Mouse (Mus musculus) ES-Bruce4 (cell line): ENCODE data around the gene Moap1. TPM values are rescaled to one million over a fixed set of nuclear protein-coding genes. Genes with fewer than 3 reads are reported as not detected.
A peak's percentile ranks its signal among the peaks of the same experiment; 100 is the strongest.

Experiments used
- H3K27ac ChIP-seq: 2 replicates; pipeline ENCODE4 v1.5.1; 2012; ENCODE audit warnings: low read length, inconsistent platforms; ENCODE audit not compliant: insufficient read depth
- H3K27me3 ChIP-seq: 2 replicates; pipeline ENCODE4 v1.6.1; 2012; ENCODE audit warnings: mild to moderate bottlenecking, low read length, inconsistent platforms; ENCODE audit not compliant: control insufficient read depth, poor library complexity, insufficient read depth, severe bottlenecking
- H3K36me3 ChIP-seq: 2 replicates; pipeline ENCODE4 v1.6.1; 2012; ENCODE audit warnings: inconsistent platforms, mild to moderate bottlenecking, low read length, moderate library complexity; ENCODE audit not compliant: control insufficient read depth, poor library complexity, insufficient read depth, severe bottlenecking
- H3K4me1 ChIP-seq: one replicate; pipeline ENCODE4 v1.8.1; 2011; ENCODE audit warnings: low read length; ENCODE audit not compliant: control insufficient read depth, insufficient read depth
- H3K4me3 ChIP-seq: 2 replicates; pipeline ENCODE4 v1.5.1; 2011; ENCODE audit warnings: low read depth, mild to moderate bottlenecking, low read length
- H3K9ac ChIP-seq: 2 replicates; pipeline ENCODE4 v1.6.1; 2012; ENCODE audit warnings: low read depth, mild to moderate bottlenecking, inconsistent platforms; ENCODE audit not compliant: poor library complexity, severe bottlenecking
- H3K9me3 ChIP-seq: replicated peaks from 2 replicates; pipeline ENCODE4 v1.6.1; 2012; ENCODE audit warnings: mild to moderate bottlenecking, low read length, inconsistent platforms; ENCODE audit not compliant: control insufficient read depth, poor library complexity, insufficient read depth, severe bottlenecking
- CTCF ChIP-seq: IDR thresholded peaks from one replicate; pipeline ENCODE4 v1.8.1; 2011; ENCODE audit warnings: low read depth, low read length
- EP300 ChIP-seq: IDR thresholded peaks from 2 replicates; pipeline ENCODE4 v1.6.1; 2011; ENCODE audit warnings: low read depth, low read length; ENCODE audit not compliant: insufficient read depth
- POLR2A ChIP-seq: IDR thresholded peaks from one replicate; pipeline ENCODE4 v1.8.1; 2011; ENCODE audit warnings: low read length; ENCODE audit not compliant: insufficient read depth
- polyA plus RNA-seq: library from polyadenylated mRNA; stranded (reverse); fragments of >200 nt; gene quantifications from 2 replicates; pipeline ENCODE4 v1.2.4, GENCODE M21; 2011; ENCODE audit warnings: low read depth; ENCODE audit not compliant: missing spikeins, insufficient read depth, insufficient read length

Moap1 gene
- polyA plus RNA-seq, 1 experiment, result 6.7 TPM

DNA sequence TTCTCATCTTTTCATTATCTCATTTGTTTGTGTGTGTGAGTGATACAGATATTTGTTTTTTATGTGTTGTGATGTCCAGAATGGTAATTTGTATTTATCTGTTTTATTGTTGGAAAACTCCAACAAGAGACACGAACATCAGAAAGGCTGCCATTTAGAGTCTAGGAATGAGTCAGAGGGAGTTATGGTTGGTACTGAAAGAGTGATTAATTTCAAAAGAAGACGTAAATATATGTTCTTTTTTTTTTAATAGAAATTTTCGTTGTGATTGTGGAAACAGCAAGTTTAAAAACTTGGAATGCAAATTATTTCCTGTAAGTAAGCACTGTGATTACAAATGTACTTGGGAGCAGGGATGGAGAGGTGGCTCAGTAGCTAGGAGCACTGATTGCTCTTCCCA is 18.2 kb upstream of the Moap1 start:
- H3K9ac ChIP-seq, result no peak overlapping the region
- H3K4me1 ChIP-seq, result no peaks in the 10 kb centered on the region
- TF ChIP-seq EP300 (no peak), CTCF (no peak), POLR2A (no peak)
- no peak overlapping the region for H3K4me3 ChIP-seq
- H3K27me3 ChIP-seq, result no peaks in the 10 kb centered on the region
- H3K9me3 ChIP-seq, result no peaks in the 10 kb centered on the region
- H3K27ac ChIP-seq, result no peak overlapping the region
- H3K36me3 ChIP-seq, result peaks cover 39% of the 10 kb centered on the region

DNA sequence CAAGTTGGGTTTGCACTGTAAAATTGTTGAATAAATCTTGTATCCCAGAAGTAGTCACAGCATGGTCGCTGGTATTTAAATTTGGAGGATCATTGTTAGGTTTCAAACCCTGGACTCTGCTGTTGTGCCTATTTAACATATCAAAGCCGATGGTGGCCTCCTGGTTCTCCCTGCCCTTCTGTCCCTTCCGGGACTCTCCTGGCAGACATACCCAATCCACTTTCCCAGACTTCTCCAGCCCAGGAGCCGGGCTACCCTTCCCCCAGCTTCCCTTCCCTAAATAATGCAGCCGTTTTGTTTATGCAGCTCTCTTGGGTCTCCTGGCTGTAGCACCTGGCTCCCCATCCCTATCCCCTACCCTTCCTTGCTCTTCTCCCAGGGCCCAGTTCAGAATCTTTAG is 15.5 kb upstream of the Moap1 start:
- Histone ChIP-seq H3K27ac (peak overlapping the region; percentile 99), H3K4me1 (no peaks in the 10 kb centered on the region)
- TF ChIP-seq EP300 (peak; percentile 94), CTCF (no peak)

DNA sequence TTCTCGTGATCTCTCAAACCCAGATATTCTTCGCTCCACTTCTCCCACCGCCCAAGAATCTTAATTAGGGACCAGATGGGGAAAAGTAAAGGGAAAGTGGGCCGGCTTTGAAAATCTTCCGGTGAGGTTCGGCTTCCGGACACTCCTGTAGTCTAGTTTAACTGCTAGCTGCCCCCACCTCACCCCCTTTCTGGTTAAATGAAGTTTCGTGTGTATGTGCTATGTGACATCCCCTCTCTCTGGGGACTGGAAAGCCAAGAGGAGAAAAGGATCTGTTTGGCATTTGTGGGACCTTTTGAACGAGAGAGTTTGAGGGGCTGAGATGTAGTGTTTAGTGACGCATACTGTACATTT is 14.9 kb upstream of the Moap1 start, which contains the start of gene Gm20604:
Gm20604 (minus strand) TSS at position 270 of the 354 bp plus-strand sequence.
- Histone ChIP-seq H3K36me3 (peaks cover 19% of the 10 kb centered on the region), H3K4me3 (peak within 1 kb of the TSS; percentile 99), H3K9ac (peak within 1 kb of the TSS; percentile 60), H3K4me1 (no peaks in the 10 kb centered on the region), H3K27ac (peak within 1 kb of the TSS; percentile 99), H3K9me3 (no peaks in the 10 kb centered on the region), H3K27me3 (no peaks in the 10 kb centered on the region)
- TF ChIP-seq EP300 (no peak), CTCF (no peak), POLR2A (no peak)

More for the DNA sequence above, 15.5 kb upstream of the Moap1 start:
- peak overlapping the region; percentile 85 for H3K4me3 ChIP-seq
- H3K9me3 ChIP-seq, result no peaks in the 10 kb centered on the region
- H3K36me3 ChIP-seq, result peaks cover 22% of the 10 kb centered on the region
- H3K27me3 ChIP-seq, result no peaks in the 10 kb centered on the region
- peak overlapping the region; percentile 60 for H3K9ac ChIP-seq

DNA sequence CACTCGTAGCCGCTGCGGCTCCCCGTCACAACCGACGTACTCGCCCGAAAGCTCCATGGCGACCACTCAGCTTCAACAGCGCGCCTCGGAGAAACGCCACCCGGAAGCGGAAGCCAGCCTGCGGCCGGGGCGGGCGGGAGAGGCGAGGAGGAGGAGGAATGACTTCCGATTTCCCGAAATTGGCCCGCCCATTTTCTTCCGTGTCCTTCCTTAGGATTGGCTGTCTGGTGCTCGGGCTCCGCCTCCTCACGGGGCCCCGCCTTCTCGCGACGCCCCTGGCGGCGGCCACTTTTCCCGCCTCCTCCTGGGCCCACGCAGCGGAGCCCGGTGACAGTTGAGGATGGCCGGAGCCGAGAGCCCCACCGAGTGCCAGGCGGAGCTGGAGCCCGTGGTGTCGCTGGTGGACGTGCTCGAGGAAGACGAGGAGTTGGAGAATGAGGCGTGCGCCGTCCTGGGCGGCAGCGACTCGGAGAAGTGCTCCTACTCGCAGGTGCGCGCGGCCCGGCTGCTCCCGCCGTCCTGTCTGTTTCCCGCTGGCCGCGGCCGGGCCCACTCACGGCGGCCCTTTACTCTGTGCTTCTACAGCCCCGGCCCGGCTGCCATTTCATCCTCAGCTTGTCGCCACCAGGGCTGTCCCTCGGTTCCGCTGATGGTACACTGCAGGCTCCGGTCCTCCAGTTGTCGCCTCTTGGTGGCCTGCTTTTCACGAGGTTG is 14.4 kb upstream of the Moap1 start, which contains the start of the genes Gm28051, Gon7 and Ubr7:
Gm28051 (minus strand) TSS at position 77 of the 714 bp plus-strand sequence.
Gon7 (minus strand) TSS at position 115 of the 714 bp plus-strand sequence.
Ubr7 (plus strand) TSS at position 279 of the 714 bp plus-strand sequence.
- Histone ChIP-seq H3K27ac (peak within 1 kb of the TSS; percentile 99), H3K4me1 (no peaks in the 10 kb centered on the region), H3K36me3 (peaks cover 19% of the 10 kb centered on the region), H3K27me3 (no peaks in the 10 kb centered on the region), H3K9ac (peak within 1 kb of the TSS; percentile 60), H3K4me3 (peak within 1 kb of the TSS; percentile 99), H3K9me3 (no peaks in the 10 kb centered on the region)
- no peak for TF ChIP-seq EP300
- TF ChIP-seq POLR2A, result no peak
- TF ChIP-seq CTCF, result no peak

DNA sequence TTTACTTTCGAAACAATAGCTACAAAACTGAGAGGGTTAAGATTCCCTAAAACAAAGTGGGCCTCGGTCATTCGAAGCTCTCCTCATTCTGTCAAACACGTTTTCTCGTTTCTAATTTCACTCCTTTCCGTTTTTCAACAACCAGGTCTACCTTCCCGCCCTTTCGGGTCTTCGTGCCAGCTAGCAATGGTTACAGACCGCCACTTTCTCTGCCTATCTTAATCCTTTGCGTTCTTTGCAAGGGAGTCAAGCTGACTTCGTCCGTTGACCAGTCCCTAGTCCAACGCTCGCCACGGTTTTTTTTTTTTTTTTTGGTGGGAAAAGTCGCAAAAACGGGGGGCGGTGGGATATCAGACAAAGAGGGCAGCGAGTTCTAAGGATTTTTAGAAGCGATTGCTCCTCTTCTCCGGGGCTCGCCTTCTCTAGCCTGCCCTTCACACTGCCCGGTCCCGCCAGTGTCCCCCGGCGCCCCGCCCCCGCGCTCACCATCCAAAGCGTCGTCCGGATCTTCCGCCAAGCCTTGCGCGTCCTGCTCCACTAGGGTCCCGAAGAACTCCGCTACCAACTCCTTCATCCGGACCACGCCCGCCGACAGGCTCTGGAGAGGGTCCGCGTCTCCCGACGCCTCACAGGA is 13.7 kb upstream of the Moap1 start:
- peaks cover 13% of the 10 kb centered on the region for H3K36me3 ChIP-seq
- TF ChIP-seq CTCF, result no peak
- no peak for TF ChIP-seq POLR2A
- H3K27me3 ChIP-seq, result no peaks in the 10 kb centered on the region
- H3K9ac ChIP-seq, result peak overlapping the region; percentile 60
- H3K4me3 ChIP-seq, result peak overlapping the region; percentile 99
- peak overlapping the region; percentile 57 for H3K27ac ChIP-seq
- no peaks in the 10 kb centered on the region for H3K4me1 ChIP-seq
- no peaks in the 10 kb centered on the region for H3K9me3 ChIP-seq

DNA sequence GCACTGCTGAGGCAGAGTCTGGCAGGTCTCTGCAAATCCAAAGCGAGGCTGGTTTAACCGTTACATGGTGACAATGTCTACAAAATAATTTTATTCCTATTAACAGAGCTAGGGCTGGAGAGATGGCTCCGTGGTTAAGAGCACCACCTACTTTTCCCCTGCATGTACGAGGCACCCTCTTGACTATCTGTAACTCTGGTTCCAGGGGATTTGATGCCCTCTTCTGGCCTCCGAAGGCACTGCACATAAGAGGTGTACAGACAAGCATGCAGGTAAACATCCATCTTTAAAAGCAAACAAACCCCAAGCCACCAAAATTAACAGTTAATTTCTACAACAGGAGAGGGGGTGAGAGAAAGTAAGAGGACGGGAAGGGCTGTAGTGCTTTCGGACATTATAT is 12.8 kb upstream of the Moap1 start:
- H3K9me3 ChIP-seq, result no peaks in the 10 kb centered on the region
- H3K4me3 ChIP-seq, result peak overlapping the region; percentile 99
- H3K27me3 ChIP-seq, result no peaks in the 10 kb centered on the region
- H3K36me3 ChIP-seq, result peaks cover 10% of the 10 kb centered on the region
- H3K9ac ChIP-seq, result no peak overlapping the region; the same call in 1 of the 2 replicates
- H3K4me1 ChIP-seq, result no peaks in the 10 kb centered on the region
- H3K27ac ChIP-seq, result no peak overlapping the region
- TF ChIP-seq EP300, result no peak
- no peak for TF ChIP-seq POLR2A
- TF ChIP-seq CTCF, result peak; percentile 27
